Mouse (Mus musculus): Measurements from ENCODE around the gene Apoa1. TPM values are rescaled to one million over a fixed set of nuclear protein-coding genes. Genes with fewer than 3 reads are reported as not detected.
A peak's percentile ranks its signal among the peaks of the same experiment; 100 is the strongest.

The Apoa1 gene
- polyA plus RNA-seq, 1 experiment from 2014 or later = 2.4 TPM

DNA sequence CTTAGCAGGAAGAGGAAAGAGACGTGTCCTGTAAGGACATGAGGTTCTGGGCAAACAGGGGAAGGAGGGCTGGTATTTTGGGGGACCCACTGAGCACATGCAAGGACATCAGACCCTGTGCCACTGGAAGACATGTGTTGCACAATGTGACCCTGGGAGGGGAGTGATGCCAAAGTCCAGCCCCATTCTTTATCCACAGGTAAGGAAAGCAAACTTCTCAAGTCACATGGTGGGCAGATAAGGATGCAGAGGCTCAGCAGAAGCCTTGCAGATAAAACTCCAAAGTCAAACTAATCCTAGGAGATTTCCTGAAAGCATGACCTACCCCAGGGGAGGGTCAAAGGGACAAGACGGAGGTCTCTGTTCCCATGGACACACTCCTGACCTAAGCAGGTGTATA, 13.4 kb downstream of the Apoa1 start:
- WGBS = 88% methylated on average over 2 of the region's 2 CpGs

DNA sequence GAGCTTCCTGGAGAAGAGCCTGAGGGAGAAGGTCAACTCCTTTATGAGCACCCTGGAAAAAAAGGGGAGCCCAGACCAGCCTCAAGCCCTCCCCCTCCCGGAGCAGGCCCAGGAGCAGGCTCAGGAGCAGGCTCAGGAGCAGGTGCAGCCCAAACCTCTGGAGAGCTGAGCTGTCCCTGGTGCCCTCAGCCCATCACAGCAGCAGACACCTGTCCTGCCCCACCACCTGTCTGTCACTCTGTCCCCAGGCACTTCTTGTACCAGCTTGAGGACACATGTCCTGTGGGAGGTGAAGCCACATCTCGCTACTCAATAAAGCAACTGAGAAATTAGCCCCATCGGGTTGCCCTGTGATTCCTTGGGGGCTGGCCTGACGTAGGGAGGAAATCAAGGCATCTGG, 14.7 kb downstream of the Apoa1 start:
- no peak for ATAC-seq (ENCODE audit: low FRiP score, low read depth)

More for the DNA sequence above, 13.4 kb downstream of the Apoa1 start:
- H3K4me3 ChIP-seq = no peak overlapping the region
- H3K27ac ChIP-seq = no peak overlapping the region
- no peak for ATAC-seq (ENCODE audit: low FRiP score, low read depth)
- H3K27me3 ChIP-seq (replicated peaks) = no peaks in the 10 kb centered on the region
- H3K9me3 ChIP-seq = no peaks in the 10 kb centered on the region
- no peaks in the 10 kb centered on the region for H3K4me1 ChIP-seq
- H3K9ac ChIP-seq = no peak overlapping the region
- H3K36me3 ChIP-seq = no peaks in the 10 kb centered on the region
- H3K4me2 ChIP-seq (replicated peaks) = no peak overlapping the region

DNA sequence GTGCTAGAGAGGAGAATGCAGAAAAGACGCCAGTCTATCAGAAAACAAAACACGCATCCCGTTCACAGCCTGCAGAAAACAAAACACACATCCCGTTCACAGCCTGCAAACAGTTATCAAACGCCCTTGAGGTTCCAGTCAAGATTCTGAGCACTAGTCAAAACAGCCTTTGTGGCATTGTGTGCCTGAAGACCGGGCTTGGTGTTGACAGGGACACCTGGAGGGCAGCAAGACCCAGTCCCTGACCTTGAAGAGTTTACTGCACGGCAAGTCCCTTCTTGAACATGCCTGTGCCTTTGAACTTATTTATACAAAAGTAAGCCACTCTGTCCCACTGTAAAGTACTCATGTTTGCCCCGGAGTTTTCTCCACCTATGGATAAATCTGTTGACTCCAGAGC, 15.2 kb downstream of the Apoa1 start:
- Histone ChIP-seq H3K9ac (no peak overlapping the region), H3K4me1 (no peaks in the 10 kb centered on the region), H3K9me3 (no peaks in the 10 kb centered on the region), H3K4me2 (replicated peaks) (no peak overlapping the region), H3K27ac (no peak overlapping the region), H3K36me3 (no peaks in the 10 kb centered on the region), H3K27me3 (replicated peaks) (no peaks in the 10 kb centered on the region), H3K4me3 (no peak overlapping the region)
- WGBS = 59% methylated on average over 8 of the region's 8 CpGs
- no peak for ATAC-seq (ENCODE audit: low FRiP score, low read depth)

More for the DNA sequence above, 14.7 kb downstream of the Apoa1 start:
- H3K4me3 ChIP-seq = no peak overlapping the region
- WGBS = 73% methylated on average over 4 of the region's 4 CpGs
- H3K4me2 ChIP-seq (replicated peaks) = no peak overlapping the region
- H3K27me3 ChIP-seq (replicated peaks) = no peaks in the 10 kb centered on the region
- no peaks in the 10 kb centered on the region for H3K9me3 ChIP-seq
- no peaks in the 10 kb centered on the region for H3K4me1 ChIP-seq
- H3K27ac ChIP-seq = no peak overlapping the region
- no peak overlapping the region for H3K9ac ChIP-seq
- H3K36me3 ChIP-seq = no peaks in the 10 kb centered on the region

DNA sequence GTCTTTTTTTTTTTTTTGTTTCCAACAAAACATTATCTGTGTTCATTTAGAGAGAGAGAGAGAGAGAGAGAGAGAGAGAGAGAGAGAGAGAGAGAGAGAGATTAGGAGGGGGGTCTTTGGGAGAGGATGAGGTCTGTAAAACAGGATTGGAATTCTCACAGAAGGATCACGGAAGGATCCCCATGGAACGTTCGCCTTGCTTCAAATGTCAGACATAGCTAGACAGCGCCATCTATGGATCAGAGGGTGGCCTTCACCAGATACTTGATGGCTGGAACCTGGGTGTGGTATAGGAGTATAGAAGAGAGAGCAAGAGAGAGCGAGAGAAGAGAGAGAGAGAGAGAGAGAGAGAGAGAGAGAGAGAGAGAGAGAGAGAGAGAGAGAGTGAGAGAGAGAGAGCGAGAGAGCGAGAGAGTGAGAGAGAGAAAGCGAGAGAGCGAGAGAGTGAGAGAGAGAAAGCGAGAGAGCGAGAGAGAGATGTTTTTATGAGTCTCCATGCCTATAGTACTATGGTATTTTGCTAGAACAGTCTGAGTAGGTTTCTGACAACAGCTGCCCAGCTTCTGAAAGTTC, 18.5 kb downstream of the Apoa1 start:
- Histone ChIP-seq H3K27me3 (replicated peaks) (no peaks in the 10 kb centered on the region), H3K36me3 (no peaks in the 10 kb centered on the region), H3K4me1 (no peaks in the 10 kb centered on the region), H3K4me3 (no peak overlapping the region), H3K9ac (no peak overlapping the region), H3K4me2 (replicated peaks) (0 out of 2 replicates have a peak overlapping the region, but pooled peaks have one; percentile 16), H3K27ac (no peak overlapping the region), H3K9me3 (no peaks in the 10 kb centered on the region)
- WGBS = 22% methylated on average over 11 of the region's 11 CpGs
- ATAC-seq (ENCODE audit: low FRiP score, low read depth) = no peak

DNA sequence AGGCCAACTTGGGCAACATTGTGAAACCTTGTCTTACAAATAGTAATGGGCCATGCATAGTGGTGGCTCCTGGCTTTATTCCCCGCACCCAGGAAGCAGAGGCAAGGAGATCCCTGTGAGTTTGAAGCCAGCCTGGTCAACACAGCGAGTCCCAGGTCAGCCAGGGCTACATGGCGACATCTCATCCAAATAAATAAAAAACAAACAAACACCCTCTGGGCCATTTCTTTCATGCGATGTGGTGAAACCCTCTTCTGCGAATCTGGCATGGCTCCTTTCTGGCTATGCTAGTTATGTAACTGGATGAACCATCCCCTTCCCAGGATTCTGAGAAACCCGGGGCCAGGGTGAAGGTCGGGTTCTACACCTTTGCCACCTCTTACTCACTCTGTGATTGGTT, 27.8 kb downstream of the Apoa1 start:
- no peak overlapping the region for H3K9ac ChIP-seq
- H3K9me3 ChIP-seq = no peaks in the 10 kb centered on the region
- ATAC-seq (ENCODE audit: low FRiP score, low read depth) = no peak
- H3K4me3 ChIP-seq = no peak overlapping the region
- no peak overlapping the region for H3K4me2 ChIP-seq (replicated peaks)
- no peak overlapping the region for H3K27ac ChIP-seq
- no peaks in the 10 kb centered on the region for H3K36me3 ChIP-seq
- WGBS = 88% methylated on average over 7 of the region's 7 CpGs
- H3K4me1 ChIP-seq = no peaks in the 10 kb centered on the region
- H3K27me3 ChIP-seq (replicated peaks) = no peaks in the 10 kb centered on the region; the same call in 1 of the 2 replicates

DNA sequence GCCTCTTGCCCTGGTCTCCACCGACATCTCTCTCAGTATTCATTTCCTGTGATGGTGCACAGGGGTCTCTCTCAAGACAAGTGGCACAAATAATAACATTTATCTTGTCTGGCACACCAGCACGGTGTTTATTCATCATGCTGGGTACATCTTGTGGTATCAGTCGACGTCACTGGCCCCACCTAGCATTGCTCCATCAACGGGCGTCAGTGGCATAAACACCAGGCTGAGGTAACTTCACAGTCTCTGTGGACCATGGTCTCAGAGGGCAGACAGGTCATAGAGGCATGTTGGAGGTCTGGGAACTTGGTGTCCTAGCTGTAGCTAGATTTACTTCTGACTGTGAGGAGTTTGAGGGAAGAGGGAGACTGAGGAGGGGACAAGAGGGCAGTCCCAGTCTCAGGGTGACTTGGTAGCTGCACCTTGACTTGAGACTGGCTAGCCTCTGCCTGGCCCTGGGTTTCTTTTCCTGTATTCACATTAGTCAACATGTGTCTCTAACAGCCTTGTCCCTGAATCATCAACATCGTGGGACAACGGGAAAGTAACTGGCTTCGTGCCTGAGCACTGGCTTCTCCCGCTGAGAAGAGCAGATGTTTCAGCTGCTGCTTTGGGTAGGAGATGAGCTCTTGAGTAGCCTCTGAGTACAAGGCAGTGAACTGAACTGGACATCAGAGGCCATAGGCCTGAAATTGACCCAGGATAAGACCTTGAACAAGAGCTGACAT, 28.4 kb downstream of the Apoa1 start:
- H3K9ac ChIP-seq = no peak overlapping the region
- H3K36me3 ChIP-seq = no peaks in the 10 kb centered on the region
- WGBS = 91% methylated on average over 10 of the region's 10 CpGs
- ATAC-seq (ENCODE audit: low FRiP score, low read depth) = no peak
- H3K27ac ChIP-seq = no peak overlapping the region
- H3K4me2 ChIP-seq (replicated peaks) = no peak overlapping the region
- no peaks in the 10 kb centered on the region for H3K4me1 ChIP-seq
- H3K9me3 ChIP-seq = no peaks in the 10 kb centered on the region
- H3K27me3 ChIP-seq (replicated peaks) = no peaks in the 10 kb centered on the region; the same call in 1 of the 2 replicates
- no peak overlapping the region for H3K4me3 ChIP-seq

DNA sequence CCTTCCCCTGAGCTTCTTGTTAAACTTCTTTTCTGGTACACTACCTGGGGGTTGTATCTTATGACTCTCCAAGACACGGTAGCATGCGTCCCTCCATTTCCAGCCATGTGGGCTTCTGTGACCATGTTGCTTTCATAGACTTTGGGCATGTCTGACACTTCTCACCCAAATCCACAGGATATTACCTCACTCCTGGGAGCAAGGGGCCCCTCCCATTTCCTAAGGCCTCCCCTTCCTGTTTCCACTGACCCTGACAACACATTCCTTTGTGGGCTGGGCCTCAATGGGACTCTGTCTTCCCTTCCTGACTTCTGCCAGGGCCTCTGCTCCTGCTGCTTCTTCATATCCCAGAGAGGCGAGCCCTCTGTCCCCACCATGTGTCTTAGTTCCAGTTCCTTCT, 29.2 kb downstream of the Apoa1 start:
- H3K4me1 ChIP-seq = no peaks in the 10 kb centered on the region
- no peak overlapping the region for H3K4me2 ChIP-seq (replicated peaks)
- ATAC-seq (ENCODE audit: low FRiP score, low read depth) = no peak
- no peak overlapping the region for H3K27ac ChIP-seq
- WGBS = 81% methylated on average over 3 of the region's 3 CpGs
- H3K4me3 ChIP-seq = no peak overlapping the region
- H3K9ac ChIP-seq = no peak overlapping the region
- no peaks in the 10 kb centered on the region for H3K9me3 ChIP-seq
- H3K36me3 ChIP-seq = no peaks in the 10 kb centered on the region
- H3K27me3 ChIP-seq (replicated peaks) = no peaks in the 10 kb centered on the region; the same call in 1 of the 2 replicates

DNA sequence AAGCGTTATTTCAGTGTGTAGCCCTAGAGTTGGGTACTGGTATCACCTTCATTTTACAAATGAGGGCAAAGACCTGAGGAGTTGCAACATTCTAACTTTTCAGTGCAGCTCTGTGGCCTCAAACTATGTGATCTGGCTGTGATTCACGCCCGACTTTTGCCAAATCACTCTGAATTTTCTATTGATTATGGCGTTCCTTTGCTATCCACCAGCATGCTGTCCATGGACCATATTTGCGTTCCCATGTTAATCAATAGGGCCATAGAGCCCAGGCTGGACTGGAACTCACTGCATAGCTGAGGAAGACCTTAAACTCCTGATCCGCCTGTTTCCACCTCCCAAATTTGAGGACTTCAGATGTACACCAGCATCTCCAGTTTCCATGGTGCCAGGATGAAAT, 30.7 kb downstream of the Apoa1 start:
- WGBS = 89% methylated on average over 6 of the region's 6 CpGs

DNA sequence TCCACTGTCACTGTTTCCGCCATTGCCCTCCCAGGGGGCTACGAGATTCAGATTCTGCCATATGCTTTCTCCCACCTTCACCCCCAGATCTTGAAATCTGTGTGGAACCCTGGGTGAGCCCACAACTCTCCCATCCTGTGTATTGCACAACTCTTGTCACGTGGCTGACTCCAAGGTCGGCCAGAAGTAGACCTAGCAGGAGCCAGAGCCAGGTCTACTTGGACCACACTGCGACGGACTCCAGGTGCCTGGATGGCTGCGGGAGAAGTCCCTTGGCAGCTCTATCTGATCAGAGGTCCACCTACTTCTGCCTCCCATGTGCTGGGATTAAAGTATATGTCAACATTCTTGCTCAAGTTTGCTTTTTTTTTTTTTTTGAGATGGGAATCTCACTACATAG, 32.8 kb downstream of the Apoa1 start:
- H3K9ac ChIP-seq = no peak overlapping the region
- no peak overlapping the region for H3K4me2 ChIP-seq (replicated peaks)
- no peak for ATAC-seq (ENCODE audit: low FRiP score, low read depth)
- no peaks in the 10 kb centered on the region for H3K9me3 ChIP-seq
- no peaks in the 10 kb centered on the region for H3K27me3 ChIP-seq (replicated peaks)
- H3K36me3 ChIP-seq = no peaks in the 10 kb centered on the region
- H3K27ac ChIP-seq = no peak overlapping the region
- H3K4me1 ChIP-seq = no peaks in the 10 kb centered on the region
- H3K4me3 ChIP-seq = no peak overlapping the region
- WGBS = 91% methylated on average over 7 of the region's 7 CpGs

More for the DNA sequence above, 30.7 kb downstream of the Apoa1 start:
- no peaks in the 10 kb centered on the region for H3K4me1 ChIP-seq
- H3K27me3 ChIP-seq (replicated peaks) = no peaks in the 10 kb centered on the region
- no peak overlapping the region for H3K4me2 ChIP-seq (replicated peaks)
- no peaks in the 10 kb centered on the region for H3K9me3 ChIP-seq
- H3K9ac ChIP-seq = no peak overlapping the region
- no peak overlapping the region for H3K27ac ChIP-seq
- H3K36me3 ChIP-seq = no peaks in the 10 kb centered on the region
- ATAC-seq (ENCODE audit: low FRiP score, low read depth) = no peak
- no peak overlapping the region for H3K4me3 ChIP-seq

DNA sequence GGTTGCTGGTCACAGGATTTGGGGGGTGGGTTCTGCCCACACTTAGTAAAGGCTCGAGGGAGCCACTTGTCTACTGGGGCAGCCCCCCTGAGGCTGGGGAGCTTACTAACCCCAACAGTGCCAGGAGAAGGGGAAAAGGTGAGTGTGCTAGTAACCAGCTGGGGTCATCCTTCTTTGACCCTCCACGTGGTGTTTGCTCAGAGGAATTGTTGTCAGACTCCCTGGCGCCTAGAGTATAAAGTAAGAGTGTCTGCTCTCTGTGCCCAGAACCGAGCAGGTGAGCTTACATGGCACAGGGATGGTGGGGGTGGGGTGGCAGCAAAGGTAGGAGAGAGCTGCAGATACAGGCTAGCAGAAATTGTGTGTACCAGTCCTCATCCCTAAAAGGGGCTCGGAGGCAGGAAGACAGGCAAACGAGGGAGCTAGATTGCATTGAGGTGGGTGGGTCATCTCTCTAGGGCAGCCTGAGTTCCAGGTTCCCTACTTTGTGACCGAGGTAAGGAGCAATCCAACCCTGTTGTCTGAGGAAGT, 40.0 kb downstream of the Apoa1 start, which contains the start of gene Apoa5:
Gene Apoa5, plus strand, starts transcription at position 291 of the 531 bp plus-strand sequence.
- no peak within 1 kb of the TSS for H3K4me2 ChIP-seq (replicated peaks)
- H3K27ac ChIP-seq = no peak within 1 kb of the TSS
- WGBS = 59% methylated on average over 7 of the region's 7 CpGs
- H3K4me3 ChIP-seq = no peak within 1 kb of the TSS
- no peak for ATAC-seq (ENCODE audit: low FRiP score, low read depth)
- no peaks in the 10 kb centered on the region for H3K9me3 ChIP-seq
- H3K36me3 ChIP-seq = no peaks in the 10 kb centered on the region
- no peak within 1 kb of the TSS for H3K9ac ChIP-seq
- peaks cover 20% of the 10 kb centered on the region for H3K27me3 ChIP-seq (replicated peaks)
- peaks cover under 1% of the 10 kb centered on the region; the same call in 1 of the 2 replicates for H3K4me1 ChIP-seq

DNA sequence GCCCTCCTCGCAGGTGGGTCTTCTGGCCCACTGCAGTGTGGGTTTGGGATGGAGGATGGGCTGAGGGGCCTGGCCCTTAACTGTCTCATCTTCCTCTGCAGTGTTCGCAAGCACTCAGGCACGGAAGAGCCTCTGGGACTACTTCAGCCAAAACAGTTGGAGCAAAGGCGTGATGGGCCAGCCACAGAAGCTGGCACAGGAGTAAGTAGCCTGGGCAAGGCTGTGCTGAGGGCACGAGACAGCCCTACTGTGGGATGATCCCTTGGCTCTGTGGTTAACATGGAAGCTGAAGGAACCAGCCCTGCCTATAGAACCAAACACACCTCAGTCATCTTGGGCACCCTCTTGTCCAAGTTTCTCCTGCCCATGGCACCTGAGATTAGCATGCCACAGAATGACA, 40.7 kb downstream of the Apoa1 start:
- Histone ChIP-seq H3K4me3 (no peak overlapping the region), H3K27ac (no peak overlapping the region), H3K9ac (no peak overlapping the region), H3K27me3 (replicated peaks) (peaks cover 20% of the 10 kb centered on the region), H3K9me3 (no peaks in the 10 kb centered on the region), H3K4me1 (peaks cover 7% of the 10 kb centered on the region), H3K4me2 (replicated peaks) (no peak overlapping the region), H3K36me3 (no peaks in the 10 kb centered on the region)
- 90% methylated on average over 5 of the region's 5 CpGs for WGBS
- ATAC-seq (ENCODE audit: low FRiP score, low read depth) = no peak

DNA sequence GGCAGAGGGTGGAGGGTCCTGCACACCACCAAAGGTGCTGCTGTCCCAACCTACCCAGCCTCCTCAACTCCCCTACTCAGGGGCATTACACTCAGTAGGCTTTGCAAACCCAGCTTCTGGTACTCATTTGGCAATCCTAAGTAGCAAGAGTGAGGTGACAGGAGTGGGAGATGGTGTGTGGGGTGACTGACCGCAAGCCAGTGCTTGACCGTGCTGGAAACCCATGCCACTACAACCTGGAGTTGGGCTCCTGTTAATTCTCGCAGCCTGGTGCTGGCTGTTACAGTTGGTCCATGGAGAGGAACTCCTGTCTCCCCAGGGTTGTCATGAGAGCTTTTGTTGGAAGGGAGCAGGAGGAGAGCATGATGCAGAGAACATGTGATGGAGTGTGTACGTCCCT, 42.4 kb downstream of the Apoa1 start:
- ATAC-seq (ENCODE audit: low FRiP score, low read depth) = no peak
- Histone ChIP-seq H3K36me3 (peaks cover 15% of the 10 kb centered on the region), H3K9me3 (no peaks in the 10 kb centered on the region), H3K4me2 (replicated peaks) (no peak overlapping the region), H3K27me3 (replicated peaks) (peaks cover 20% of the 10 kb centered on the region), H3K4me3 (no peak overlapping the region), H3K27ac (no peak overlapping the region), H3K9ac (no peak overlapping the region), H3K4me1 (peaks cover 11% of the 10 kb centered on the region)
- WGBS = 95% methylated on average over 4 of the region's 4 CpGs

Measured in neural tube, embryonic 12.5 days (tissue).